Mouse (Mus musculus) testis, adult 2 months (tissue): ENCODE results near the gene Specc1.

ENCODE experiments used
- CTCF ChIP-seq: fragments of 200-500 bp; IDR thresholded peaks from 2 replicates; pipeline ENCODE4 v1.5.1; 2012; ENCODE audit warnings: low read depth, mild to moderate bottlenecking, inconsistent platforms, low read length, moderate library complexity; ENCODE audit not compliant: control insufficient read depth, insufficient read depth, insufficient replicate concordance
- POLR2A ChIP-seq: fragments of 200-500 bp; IDR thresholded peaks from 2 replicates; pipeline ENCODE4 v1.6.1; 2012; ENCODE audit warnings: low read depth, mild to moderate bottlenecking, inconsistent platforms, low read length, moderate library complexity; ENCODE audit not compliant: control insufficient read depth

GRCm38 (mm10) chr11:62159803-62160202 lies 203.2 kb downstream of the Specc1 start:
- no peak for TF ChIP-seq CTCF
- TF ChIP-seq POLR2A = no peak
